Mouse (Mus musculus): Measurements from ENCODE around the gene Olfr366. TPM values are rescaled to one million over a fixed set of nuclear protein-coding genes. Genes with fewer than 3 reads are reported as not detected.

Gene Olfr366
- polyA plus RNA-seq (2012; fragmentation: generic; extraction: Trizol): not detected

GRCm38 (mm10) chr2:37211274-37211673 is at the start of gene Olfr366:
Olfr366 (plus strand) TSS chr2:37211574.

GRCm38 (mm10) chr2:37187898-37188297 is 23.5 kb upstream of the Olfr366 start, which contains the start of gene Olfr365:
Olfr365 (plus strand) TSS chr2:37188198.

Other genes starting within 250 kb of the Olfr366 start
- gene Olfr357, start 217.7 kb upstream of the Olfr366 start, polyA plus RNA-seq (2012; fragmentation: generic; extraction: Trizol): not detected
- not detected for gene Olfr358, start 202.2 kb upstream of the Olfr366 start, polyA plus RNA-seq (2012; fragmentation: generic; extraction: Trizol)
- not detected for gene Olfr360, start 145.8 kb upstream of the Olfr366 start, polyA plus RNA-seq (2012; fragmentation: generic; extraction: Trizol)
- gene Olfr361, start 122.3 kb upstream of the Olfr366 start, polyA plus RNA-seq (2012; fragmentation: generic; extraction: Trizol): not detected
- not detected for gene Olfr362, start 93.7 kb upstream of the Olfr366 start, polyA plus RNA-seq (2012; fragmentation: generic; extraction: Trizol)
- gene Olfr364-ps1, start 72.3 kb upstream of the Olfr366 start, polyA plus RNA-seq (2012; fragmentation: generic; extraction: Trizol): not detected
- not detected for gene Olfr365, start 23.4 kb upstream of the Olfr366 start, polyA plus RNA-seq (2012; fragmentation: generic; extraction: Trizol)
- gene Olfr368, start 114.9 kb downstream of the Olfr366 start, polyA plus RNA-seq (2012; fragmentation: generic; extraction: Trizol): not detected
- 1 to 10 TPM in 1 of 2 experiments, under 1 TPM in 1; 0.54 to 7.2 TPM for gene Pdcl, start 147.8 kb downstream of the Olfr366 start, polyA plus RNA-seq (2012; fragmentation: generic; extraction: Trizol)
- gene Rc3h2, start 211.3 kb downstream of the Olfr366 start, polyA plus RNA-seq (2012; fragmentation: generic; extraction: Trizol): 1 to 10 TPM in 1 of 2 experiments, under 1 TPM in 1; 0.28 to 3.0 TPM
- under 1 TPM; 0.06 to 0.55 TPM for gene Zbtb26, start 231.6 kb downstream of the Olfr366 start, polyA plus RNA-seq (2012; fragmentation: generic; extraction: Trizol)
- gene Zbtb6, start 231.6 kb downstream of the Olfr366 start, polyA plus RNA-seq (2012; fragmentation: generic; extraction: Trizol): 1 to 10 TPM in 1 of 2 experiments, under 1 TPM in 1; 0.13 to 1.1 TPM
- gene Rabgap1, start 231.7 kb downstream of the Olfr366 start, polyA plus RNA-seq (2012; fragmentation: generic; extraction: Trizol): 10 to 100 TPM in 1 of 2 experiments, under 1 TPM in 1; 0.54 to 11.1 TPM